16 mouse cellular contexts compared by ENCODE assay signal in genomic region chr4:150168406-150168805, GRCm38 (mm10). TPM values are rescaled to one million over a fixed set of nuclear protein-coding genes. Genes with fewer than 3 reads are reported as not detected.
DNase-seq lines count a peak whose midpoint lies in the region.
"Had no signal": no experiment of that assay in that cellular context is flagged by ENCODE, and none has a peak within 500 bp of the region (broad histone marks: within the 10 kb centered on the region; RNA-seq: fewer than 3 reads in every experiment).

No protein-coding gene starts in this region.

- intact Hi-C loops in left cerebral cortex, postnatal 14 days (cut with DNase I) = no loop called here
- intact Hi-C loops in left cerebral cortex, postnatal 4 days (cut with DNase I) = no loop called here

- DNase-seq in adrenal gland, adult (ENCODE audit: inconsistent age in 2 of 2, low spot score in 1 of 2) = peak; percentile 26 to 71
- no peak for DNase-seq in adrenal gland, postnatal 4 days (ENCODE audit: low spot score in 2 of 2)
- peak; percentile 19 to 66 for DNase-seq in left cerebral cortex, postnatal 14 days (ENCODE audit: low spot score in 2 of 2)
- no peak for DNase-seq in left cerebral cortex, postnatal 4 days
- DNase-seq in right cerebral cortex, adult 2 months (ENCODE audit: low spot score in 2 of 2) = peak; percentile 16 to 39
- DNase-seq in right cerebral cortex, postnatal 4 days = no peak
- DNase-seq in cerebellum, postnatal 36 days = no peak
- no peak for DNase-seq in adipocyte (ENCODE audit: low spot score)
- DNase-seq: cerebellum, postnatal 25 days; gastrocnemius, postnatal 14 days; heart, adult 2 months; kidney, adult 9 months; retina, postnatal 1 day; thymus, postnatal 25 days had no signal

RNA-seq across cellular contexts. Expression of gene Slc2a7, which starts 19.6 kb away (rescaled TPM):
- not detected for total RNA-seq in adrenal gland, postnatal 4 days (2021)
- total RNA-seq in left cerebral cortex, postnatal 14 days (2021) = under 1 TPM in 1 of 2 experiments, not detected in 1; 0.22 TPM
- total RNA-seq in left cerebral cortex, postnatal 4 days (2021) = not detected
- total RNA-seq: gastrocnemius, postnatal 14 days; heart, adult 2 months; left cerebral cortex, adult 2 months had no signal

RNA-seq across cellular contexts. Expression of gene Car6, which starts 32.7 kb away (rescaled TPM):
- not detected for total RNA-seq in adrenal gland, postnatal 4 days (2021)
- total RNA-seq in left cerebral cortex, postnatal 14 days (2021) = not detected
- total RNA-seq in left cerebral cortex, postnatal 4 days (2021) = not detected
- total RNA-seq: G1E; heart, adult 2 months; left cerebral cortex, adult 2 months had no signal

RNA-seq across cellular contexts. Expression of gene Slc2a5, which starts 49.3 kb away (rescaled TPM):
- total RNA-seq in adrenal gland, postnatal 4 days (2021) = 1 to 10 TPM in 1 of 2 experiments, under 1 TPM in 1; 0.73 to 3.5 TPM
- total RNA-seq in left cerebral cortex, postnatal 14 days (2021) = 1 to 10 TPM; 5.1 to 5.3 TPM
- 1 to 10 TPM; 1.4 to 1.5 TPM for total RNA-seq in left cerebral cortex, postnatal 4 days (2021)

Comparison
In these comparisons a context has a peak if more than half of its experiments do, and no peak if none do; other contexts are left out.
1. DNase-seq: peak in adrenal gland, adult (2 of 2), left cerebral cortex, postnatal 14 days (2 of 2) and right cerebral cortex, adult 2 months (2 of 2); none in adrenal gland, postnatal 4 days (0 of 2), left cerebral cortex, postnatal 4 days (single experiment), right cerebral cortex, postnatal 4 days (single experiment), cerebellum, postnatal 36 days (0 of 2) and adipocyte (single experiment).